Mouse (Mus musculus) intestine, embryonic 16.5 days (tissue): Measurements from ENCODE around the gene Fem1a. TPM values are rescaled to one million over a fixed set of nuclear protein-coding genes. Genes with fewer than 3 reads are reported as not detected.
"Not testable (repeated sequence)": the region's sequence is repeated elsewhere in the genome, so short reads cannot be mapped to it uniquely, and the experiment has no call there.

Experiments
- ATAC-seq: fragments of 200-750 bp; cut with Nextera tagmentation; 2 replicates; pipeline ENCODE4 v1.8.0; 2017; ENCODE audit warnings: moderate TSS enrichment, moderate library complexity
- H3K27ac ChIP-seq: fragments of 300-500 bp; sonication (generic); 2 replicates; pipeline ENCODE4 v1.5.1; 2014; ENCODE audit warnings: mild to moderate bottlenecking, low read length
- H3K27me3 ChIP-seq: fragments of 300-500 bp; sonication (generic); replicated peaks from 2 replicates; pipeline ENCODE4 v1.6.1; 2014; ENCODE audit warnings: low read length, control low read depth, mixed read lengths; ENCODE audit not compliant: control insufficient read depth, insufficient read depth
- H3K36me3 ChIP-seq: fragments of 300-500 bp; sonication (generic); 2 replicates; pipeline ENCODE4 v1.6.1; 2014; ENCODE audit warnings: low read length, control low read depth; ENCODE audit not compliant: control insufficient read depth, insufficient read depth
- H3K4me1 ChIP-seq: fragments of 300-500 bp; sonication (generic); 2 replicates; pipeline ENCODE4 v1.6.1; 2014; ENCODE audit warnings: low read length, control low read depth, mixed read lengths; ENCODE audit not compliant: control insufficient read depth, insufficient read depth
- H3K4me2 ChIP-seq: fragments of 300-500 bp; sonication (generic); 2 replicates; pipeline ENCODE4 v1.6.1; 2014; ENCODE audit warnings: low read depth, low read length, control low read depth
- H3K4me3 ChIP-seq: fragments of 300-500 bp; sonication (generic); 2 replicates; pipeline ENCODE4 v1.5.1; 2014; ENCODE audit warnings: mild to moderate bottlenecking, low read length
- H3K9ac ChIP-seq: fragments of 300-500 bp; sonication (generic); 2 replicates; pipeline ENCODE4 v1.6.1; 2014; ENCODE audit warnings: low read depth, low read length
- H3K9me3 ChIP-seq: fragments of 300-500 bp; sonication (generic); 2 replicates; pipeline ENCODE4 v1.6.1; 2016; ENCODE audit warnings: low read length, control low read depth; ENCODE audit not compliant: control insufficient read depth
- WGBS: fragments of 180-500 bp; shearing (Covaris S2); extraction: QIAGEN DNeasy Blood & Tissue Kit; methylation state at CpG from one replicate; pipeline ENCODE4 v1.1.7; 2014; 5-methylcytosine and 5-hydroxymethylcytosine counted together
- polyA plus RNA-seq: library from polyadenylated mRNA; unstranded; fragments of >200 nt; fragmentation: Nextera tagmentation; extraction: Ambion mirVana; gene quantifications from 2 replicates; pipeline ENCODE4 v1.2.1, GENCODE M21; 2015

Fem1a gene
- polyA plus RNA-seq, 1 experiment from 2014 or later = 11.7 TPM

DNA sequence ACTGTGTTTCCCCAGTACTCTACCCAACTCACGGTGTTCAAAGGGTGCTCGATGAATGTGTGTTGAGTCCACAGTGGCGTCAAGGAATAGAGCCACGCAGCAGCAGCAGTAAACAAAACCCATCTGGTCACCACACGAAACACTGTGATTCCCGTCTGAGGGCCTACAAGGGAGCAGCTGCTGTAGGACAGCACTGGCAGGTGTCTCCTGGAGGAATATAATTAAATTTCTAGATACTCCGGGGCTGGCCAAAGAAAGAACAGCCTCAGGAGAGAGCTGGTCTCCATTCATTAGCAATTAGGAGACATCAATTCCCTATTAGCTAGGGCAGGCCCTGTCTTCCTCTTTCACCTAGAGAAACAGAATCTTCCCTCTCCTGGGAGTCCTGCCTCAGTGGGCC is 11.0 kb upstream of the Fem1a start:
- H3K4me1 ChIP-seq = no peaks in the 10 kb centered on the region
- H3K36me3 ChIP-seq = no peaks in the 10 kb centered on the region
- peaks cover 3% of the 10 kb centered on the region; the same call in 1 of the 2 replicates for H3K27me3 ChIP-seq
- H3K27ac ChIP-seq = no peak overlapping the region
- ATAC-seq = no peak
- WGBS = 57% methylated on average over 7 of the region's 7 CpGs
- H3K4me3 ChIP-seq = no peak overlapping the region
- no peaks in the 10 kb centered on the region for H3K9me3 ChIP-seq
- no peak overlapping the region for H3K4me2 ChIP-seq
- H3K9ac ChIP-seq = no peak overlapping the region

DNA sequence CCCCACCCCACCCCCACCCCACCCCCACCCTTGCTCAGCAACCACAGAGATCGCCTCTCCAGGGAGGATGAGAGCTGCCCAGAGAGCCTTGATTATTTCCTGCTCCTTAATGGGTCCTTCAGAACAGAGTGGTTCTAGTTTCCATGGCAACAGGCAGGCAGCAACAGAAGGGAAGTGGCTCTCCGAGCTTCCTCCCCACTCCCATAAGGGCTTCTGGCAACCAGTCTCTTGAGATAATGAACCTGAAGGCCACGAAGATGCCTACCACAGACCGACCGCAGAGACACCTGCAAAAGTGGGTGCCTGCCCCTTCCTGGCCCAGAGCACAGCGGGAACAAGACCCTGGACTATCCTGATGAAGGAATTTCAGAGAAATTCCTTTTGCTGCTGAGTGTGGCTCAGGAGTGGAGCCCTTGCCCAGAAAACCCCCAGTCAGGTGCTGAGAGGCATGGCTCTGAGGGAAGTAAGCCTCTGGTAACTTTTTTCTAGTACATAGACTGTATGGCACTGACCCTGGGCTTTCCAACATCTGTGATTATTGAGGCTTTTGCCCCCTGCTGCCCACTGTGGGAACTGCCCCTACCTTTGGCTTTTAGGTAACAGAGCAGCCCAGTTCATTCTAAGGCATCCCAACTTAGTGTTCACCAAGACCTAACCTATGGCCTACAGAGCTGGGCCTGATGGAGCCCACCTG is 5.3 kb upstream of the Fem1a start:
- H3K4me3 ChIP-seq = no peak overlapping the region
- no peaks in the 10 kb centered on the region for H3K9me3 ChIP-seq
- no peak for ATAC-seq
- H3K9ac ChIP-seq = no peak overlapping the region
- H3K4me1 ChIP-seq = no peaks in the 10 kb centered on the region
- no peaks in the 10 kb centered on the region for H3K27me3 ChIP-seq
- no peak overlapping the region for H3K27ac ChIP-seq
- no peak overlapping the region for H3K4me2 ChIP-seq
- 16% methylated on average over 6 of the region's 6 CpGs for WGBS
- H3K36me3 ChIP-seq = no peaks in the 10 kb centered on the region

DNA sequence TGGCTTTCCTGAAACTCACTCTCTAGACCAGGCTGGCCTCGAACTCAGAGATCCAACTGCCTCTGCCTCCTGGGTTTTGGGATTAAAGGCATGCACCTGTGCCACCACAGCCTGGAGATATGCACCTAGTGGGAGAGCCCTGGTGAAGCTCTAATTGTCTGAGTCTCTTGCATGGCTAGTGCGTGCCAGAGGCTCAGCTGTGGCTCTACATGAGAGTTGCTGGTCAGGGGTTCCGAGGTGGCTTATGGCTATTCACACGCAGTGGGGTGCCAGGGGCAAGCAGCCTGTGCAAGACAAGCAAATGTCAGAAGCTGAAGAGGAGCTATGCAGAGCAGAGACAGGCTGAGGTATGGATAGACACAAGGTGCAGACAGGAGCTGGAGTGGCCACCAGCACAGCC is 1.9 kb upstream of the Fem1a start:
- Histone ChIP-seq H3K27me3 (no peaks in the 10 kb centered on the region), H3K9me3 (no peaks in the 10 kb centered on the region), H3K27ac (no peak overlapping the region), H3K36me3 (no peaks in the 10 kb centered on the region; the same call in 1 of the 2 replicates), H3K9ac (no peak overlapping the region), H3K4me3 (no peak overlapping the region), H3K4me1 (peaks cover 22% of the 10 kb centered on the region), H3K4me2 (no peak overlapping the region)
- no peak for ATAC-seq
- 80% methylated on average over 4 of the region's 4 CpGs for WGBS

DNA sequence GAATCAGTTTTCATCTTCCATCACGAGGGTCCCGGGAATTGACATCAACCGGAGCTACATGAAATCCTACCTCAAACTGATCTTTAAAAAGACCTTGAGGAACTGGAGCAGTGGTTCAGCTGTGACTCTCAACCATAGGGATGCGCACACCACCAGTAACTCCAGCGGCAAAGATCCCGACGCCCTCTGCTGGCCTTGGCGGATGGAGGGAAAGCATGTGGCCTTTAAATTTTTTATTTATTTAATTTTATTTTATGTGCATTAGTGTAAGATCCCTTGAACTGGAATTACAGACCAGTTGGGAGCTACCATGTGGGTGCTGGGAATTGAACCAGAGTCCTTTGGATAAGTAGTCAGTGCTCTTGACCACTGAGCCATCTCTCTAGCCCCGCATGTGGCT is 1.2 kb upstream of the Fem1a start:
- WGBS = 18% methylated on average over 9 of the region's 9 CpGs
- Histone ChIP-seq H3K4me1 (peaks cover 29% of the 10 kb centered on the region), H3K9me3 (no peaks in the 10 kb centered on the region), H3K9ac (peak overlapping the region; percentile 41; the same call in 1 of the 2 replicates), H3K4me2 (peak overlapping the region; percentile 41), H3K4me3 (peak overlapping the region; percentile 19), H3K36me3 (peaks cover 2% of the 10 kb centered on the region), H3K27me3 (no peaks in the 10 kb centered on the region), H3K27ac (peak overlapping the region; percentile 50; the same call in 1 of the 2 replicates)
- ATAC-seq = no peak; the same call in 1 of the 2 replicates

DNA sequence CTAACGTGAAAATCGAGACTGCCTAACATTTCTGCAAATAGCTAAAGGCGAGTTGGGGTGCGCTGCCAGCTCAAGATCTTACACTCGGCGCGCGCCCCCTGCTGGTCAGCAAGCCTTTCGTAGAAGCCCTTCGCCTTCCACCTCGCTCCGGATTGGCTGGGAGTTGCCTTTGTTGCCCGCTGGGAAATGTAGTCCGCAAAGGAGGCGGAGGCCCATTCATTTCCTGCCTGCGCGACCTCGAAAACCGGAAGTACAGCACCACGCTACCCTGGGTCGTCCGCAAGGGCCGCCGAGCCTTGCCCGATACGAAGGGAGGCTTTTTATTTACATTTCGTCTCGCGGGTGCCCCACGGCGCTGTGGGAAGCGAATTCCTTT is 759 bp upstream of the Fem1a start:
- ATAC-seq = peak; percentile 91
- H3K36me3 ChIP-seq = peaks cover 5% of the 10 kb centered on the region
- WGBS = under 1% methylated on average over 32 of the region's 32 CpGs
- peak overlapping the region; percentile 72 for H3K4me3 ChIP-seq
- peak overlapping the region; percentile 79 for H3K4me2 ChIP-seq
- H3K9me3 ChIP-seq = no peaks in the 10 kb centered on the region
- peak overlapping the region; percentile 98 for H3K27ac ChIP-seq
- peaks cover 32% of the 10 kb centered on the region for H3K4me1 ChIP-seq
- H3K9ac ChIP-seq = peak overlapping the region; percentile 69
- H3K27me3 ChIP-seq = no peaks in the 10 kb centered on the region

DNA sequence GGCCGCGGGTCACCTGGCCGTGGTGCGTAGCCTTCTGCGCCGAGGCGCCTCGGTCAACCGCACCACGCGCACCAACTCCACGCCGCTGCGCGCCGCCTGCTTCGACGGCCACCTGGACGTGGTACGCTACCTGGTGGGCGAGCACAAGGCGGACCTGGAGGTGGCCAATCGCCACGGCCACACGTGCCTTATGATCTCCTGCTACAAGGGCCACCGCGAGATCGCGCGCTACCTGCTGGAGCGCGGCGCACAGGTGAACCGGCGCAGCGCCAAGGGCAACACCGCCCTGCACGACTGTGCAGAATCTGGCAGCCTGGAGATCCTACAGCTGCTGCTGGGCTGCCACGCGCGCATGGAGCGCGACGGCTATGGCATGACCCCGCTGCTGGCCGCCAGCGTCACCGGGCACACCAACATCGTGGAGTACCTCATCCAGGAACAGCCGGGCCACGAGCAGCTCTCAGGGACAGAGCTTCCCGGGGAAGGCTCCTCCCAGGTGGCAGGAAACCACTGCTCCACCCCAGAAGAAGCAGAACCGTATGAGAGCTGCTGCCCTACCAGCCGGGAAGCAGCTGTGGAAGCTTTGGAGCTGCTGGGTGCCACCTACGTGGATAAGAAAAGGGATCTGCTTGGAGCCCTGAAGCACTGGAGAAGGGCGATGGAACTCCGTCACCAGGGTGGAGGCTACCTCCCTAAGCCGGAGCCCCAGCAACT is 728 bp downstream of the Fem1a start:
- Histone ChIP-seq H3K9me3 (no peaks in the 10 kb centered on the region), H3K9ac (peak overlapping the region; percentile 78), H3K36me3 (peaks cover 13% of the 10 kb centered on the region), H3K27me3 (no peaks in the 10 kb centered on the region), H3K4me1 (peaks cover 43% of the 10 kb centered on the region), H3K27ac (peak overlapping the region; percentile 72), H3K4me3 (peak overlapping the region; percentile 72), H3K4me2 (peak overlapping the region; percentile 95)
- ATAC-seq = peak; percentile 8
- WGBS = 6% methylated on average over 58 of the region's 58 CpGs

DNA sequence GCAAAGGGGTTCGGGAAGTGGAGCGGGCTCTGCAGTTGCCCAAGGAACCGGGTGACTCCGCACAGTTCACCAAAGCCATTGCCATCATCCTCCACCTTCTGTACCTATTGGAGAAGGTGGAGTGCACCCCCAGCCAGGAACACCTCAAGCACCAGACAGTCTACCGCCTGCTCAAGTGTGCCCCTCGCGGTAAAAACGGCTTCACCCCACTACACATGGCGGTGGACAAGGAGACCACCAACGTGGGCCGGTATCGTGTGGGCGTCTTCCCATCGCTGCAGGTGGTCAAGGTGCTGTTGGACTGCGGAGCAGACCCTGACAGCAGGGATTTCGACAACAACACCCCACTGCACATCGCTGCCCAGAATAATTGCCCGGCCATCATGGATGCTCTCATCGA is 1.7 kb downstream of the Fem1a start:
- H3K36me3 ChIP-seq = peaks cover 13% of the 10 kb centered on the region
- H3K27me3 ChIP-seq, H3K4me3 ChIP-seq, ATAC-seq, H3K27ac ChIP-seq, H3K9me3 ChIP-seq, H3K9ac ChIP-seq: not testable (repeated sequence)
- H3K4me2 ChIP-seq = 0 out of 2 replicates have a peak overlapping the region, but pooled peaks have one; percentile 95
- WGBS = 93% methylated on average over 19 of the region's 19 CpGs
- H3K4me1 ChIP-seq = peaks cover 43% of the 10 kb centered on the region

DNA sequence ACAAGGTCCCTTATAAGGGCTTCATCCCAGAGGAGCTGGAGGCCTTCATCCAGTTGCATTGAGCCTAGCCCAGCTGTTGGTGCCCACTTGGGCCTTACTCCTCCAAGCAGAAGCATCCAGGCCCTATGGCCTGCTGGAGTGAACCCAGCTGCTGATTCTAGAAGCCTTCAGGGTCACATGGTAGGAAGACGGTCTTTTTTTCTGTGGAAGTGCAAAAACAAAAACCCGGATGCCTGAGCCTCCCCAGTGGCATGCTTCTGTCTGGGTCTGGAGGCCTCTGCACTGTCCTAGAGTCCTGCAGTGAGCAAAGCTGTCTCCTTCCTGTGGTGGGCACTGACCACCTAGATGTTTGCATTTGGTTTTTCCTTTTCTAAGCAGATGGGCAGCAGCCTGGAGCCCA is 2.2 kb downstream of the Fem1a start:
- Histone ChIP-seq H3K36me3 (peaks cover 13% of the 10 kb centered on the region), H3K4me3 (peak overlapping the region; percentile 18), H3K4me2 (peak overlapping the region; percentile 16; the same call in 1 of the 2 replicates), H3K9ac (peak overlapping the region; percentile 43; the same call in 1 of the 2 replicates), H3K4me1 (peaks cover 43% of the 10 kb centered on the region)
- H3K27me3 ChIP-seq, H3K9me3 ChIP-seq, H3K27ac ChIP-seq, ATAC-seq: not testable (repeated sequence)
- 48% methylated on average over 2 of the region's 2 CpGs for WGBS

DNA sequence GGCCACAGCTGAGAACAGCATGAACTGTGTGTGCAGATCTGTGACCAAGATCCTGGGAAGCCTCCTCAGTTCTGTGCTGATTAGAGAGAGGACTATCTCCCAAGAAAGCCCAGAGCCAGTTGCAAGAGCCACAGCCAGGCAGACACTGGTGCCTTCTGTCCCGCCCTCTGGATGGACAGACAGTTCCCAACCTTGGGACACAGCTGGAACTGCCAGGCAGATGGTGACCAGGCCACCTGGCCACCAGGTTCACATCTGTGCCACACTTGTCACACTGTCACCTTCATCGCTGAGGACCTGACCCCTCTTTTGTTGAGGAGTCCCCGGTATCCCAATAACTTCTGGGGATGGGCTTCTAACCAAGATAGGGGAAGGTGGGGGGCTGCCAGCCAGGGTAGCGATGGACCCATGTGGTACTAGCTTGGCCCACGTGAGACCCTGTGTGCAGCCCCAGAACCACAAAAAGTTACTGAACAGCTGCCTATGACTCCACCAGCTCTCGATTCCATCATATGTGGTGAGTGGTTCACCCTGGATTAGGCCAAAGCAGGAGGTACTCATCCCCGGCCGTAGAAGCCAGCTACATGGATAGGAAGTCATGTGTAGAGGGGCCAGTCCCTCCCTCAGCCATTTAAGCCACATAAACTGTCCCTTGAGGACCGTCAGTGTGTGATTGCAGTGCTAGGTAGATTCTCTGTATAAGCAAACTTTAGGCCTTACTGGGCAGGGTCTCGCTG is 2.9 kb downstream of the Fem1a start:
- ATAC-seq = no peak
- peaks cover 13% of the 10 kb centered on the region for H3K36me3 ChIP-seq
- H3K27me3 ChIP-seq = no peaks in the 10 kb centered on the region
- no peak overlapping the region for H3K27ac ChIP-seq
- peak overlapping the region; percentile 18 for H3K4me3 ChIP-seq
- H3K4me1 ChIP-seq = peaks cover 43% of the 10 kb centered on the region
- peak overlapping the region; percentile 43; the same call in 1 of the 2 replicates for H3K9ac ChIP-seq
- peak overlapping the region; percentile 16; the same call in 1 of the 2 replicates for H3K4me2 ChIP-seq
- WGBS = 89% methylated on average over 10 of the region's 10 CpGs
- H3K9me3 ChIP-seq = no peaks in the 10 kb centered on the region
